Mouse (Mus musculus) cerebellum, adult 2 months (tissue): ENCODE measurements at regions not wholly inside any gene's neighbourhood (a gene's known extent, or its start where the extent isn't known, plus 50 kb on each side); places are given as distances from the start of the nearest gene placed in this dataset.
A peak's percentile ranks its signal among the peaks of the same experiment; 100 is the strongest.
"Not testable (repeated sequence)": the region's sequence is repeated elsewhere in the genome, so short reads cannot be mapped to it uniquely, and the experiment has no call there.

Experiments used
- DNase-seq, 2 experiments: peaks; one replicate each; pipeline ENCODE4 v3.0.0; 2021
- H3K27ac ChIP-seq: fragments of 200-500 bp; 2 replicates; pipeline ENCODE4 v1.5.1; 2012; ENCODE audit warnings: low read length, control low read depth, inconsistent platforms; ENCODE audit not compliant: insufficient read depth
- H3K27me3 ChIP-seq: fragments of 200-500 bp; 2 replicates; pipeline ENCODE4 v1.6.1; 2012; ENCODE audit warnings: inconsistent platforms, mild to moderate bottlenecking, low read length, moderate library complexity; ENCODE audit not compliant: control insufficient read depth, insufficient read depth
- H3K4me1 ChIP-seq: fragments of 200-500 bp; 2 replicates; pipeline ENCODE4 v1.6.1; 2011; ENCODE audit warnings: low read length; ENCODE audit not compliant: control insufficient read depth, insufficient read depth
- H3K4me3 ChIP-seq: fragments of 200-500 bp; replicated peaks from 2 replicates; pipeline ENCODE3; 2011; ENCODE audit warnings: mild to moderate bottlenecking, low read depth, low read length, control low read depth; ENCODE audit not compliant: insufficient read depth
- CTCF ChIP-seq: fragments of 200-500 bp; IDR thresholded peaks from 2 replicates; pipeline ENCODE4 v1.5.1; 2011; ENCODE audit warnings: low read depth, mild to moderate bottlenecking, control low read depth, low read length, moderate library complexity, borderline replicate concordance; ENCODE audit not compliant: insufficient read depth
- POLR2A ChIP-seq: fragments of 200-500 bp; IDR thresholded peaks from 2 replicates; pipeline ENCODE4 v1.6.1; 2011; ENCODE audit warnings: low read length, control low read depth, borderline replicate concordance; ENCODE audit not compliant: insufficient read depth
- WGBS: fragments of 180-500 bp; shearing (Covaris S2); methylation state at CpG from one replicate; pipeline ENCODE4 v1.1.7; 2018; 5-methylcytosine and 5-hydroxymethylcytosine counted together

GRCm38 (mm10) chr3:112384641-112385040 is 874.0 kb downstream of the Amy2a5 start:
- no peaks in the 10 kb centered on the region for H3K4me1 ChIP-seq
- H3K27ac ChIP-seq, result no peak overlapping the region
- 83% methylated on average over 2 of the region's 2 CpGs for WGBS
- DNase-seq, result no peak
- no peaks in the 10 kb centered on the region for H3K27me3 ChIP-seq
- no peak overlapping the region for H3K4me3 ChIP-seq
- TF ChIP-seq CTCF, result no peak
- no peak for TF ChIP-seq POLR2A

GRCm38 (mm10) chr3:112345866-112346265 is 912.8 kb downstream of the Amy2a5 start:
- no peak for TF ChIP-seq POLR2A
- no peak for TF ChIP-seq CTCF
- WGBS, result 7% methylated on average over 2 of the region's 2 CpGs
- no peak overlapping the region for H3K27ac ChIP-seq
- H3K27me3 ChIP-seq, result no peaks in the 10 kb centered on the region
- H3K4me3 ChIP-seq, result no peak overlapping the region
- DNase-seq, result no peak
- H3K4me1 ChIP-seq, result no peaks in the 10 kb centered on the region

- Histone ChIP-seq H3K4me3 (no peak overlapping the region), H3K27me3 (no peaks in the 10 kb centered on the region), H3K4me1 (no peaks in the 10 kb centered on the region), H3K27ac (no peak overlapping the region)
- TF ChIP-seq POLR2A (no peak), CTCF (no peak)
- WGBS, result 43% methylated on average over 4 of the region's 4 CpGs
- DNase-seq, result no peak
These were observed 927.5 kb downstream of the Amy2a5 start for GRCm38 (mm10) chr3:112331171-112331570.

GRCm38 (mm10) chr3:112325348-112325747 is 933.3 kb downstream of the Amy2a5 start:
- TF ChIP-seq CTCF, result no peak
- no peak for TF ChIP-seq POLR2A
- no peak overlapping the region for H3K27ac ChIP-seq
- no peak overlapping the region for H3K4me3 ChIP-seq
- no peaks in the 10 kb centered on the region for H3K4me1 ChIP-seq
- DNase-seq, result no peak
- 55% methylated on average over 2 of the region's 2 CpGs for WGBS
- no peaks in the 10 kb centered on the region for H3K27me3 ChIP-seq

- WGBS, result 41% methylated on average over 11 of the region's 11 CpGs
These were observed 937.4 kb downstream of the Amy2a5 start for GRCm38 (mm10) chr3:112321196-112321595.

GRCm38 (mm10) chr3:112278785-112279430 is 979.7 kb downstream of the Amy2a5 start:
- no peak overlapping the region for H3K27ac ChIP-seq
- no peaks in the 10 kb centered on the region for H3K4me1 ChIP-seq
- DNase-seq, result no peak
- H3K4me3 ChIP-seq, result no peak overlapping the region
- H3K27me3 ChIP-seq, result no peaks in the 10 kb centered on the region
- no peak for TF ChIP-seq POLR2A
- no peak for TF ChIP-seq CTCF
- 57% methylated on average over 2 of the region's 2 CpGs for WGBS

More at GRCm38 (mm10) chr3:112321196-112321595, 937.4 kb downstream of the Amy2a5 start:
- H3K27ac ChIP-seq, H3K27me3 ChIP-seq, H3K4me3 ChIP-seq, H3K4me1 ChIP-seq: not testable (repeated sequence)
- DNase-seq, result peak; percentile 10 to 19

- Histone ChIP-seq H3K27ac (no peak overlapping the region), H3K4me1 (no peaks in the 10 kb centered on the region), H3K27me3 (no peaks in the 10 kb centered on the region), H3K4me3 (no peak overlapping the region)
- TF ChIP-seq POLR2A (no peak), CTCF (no peak)
- WGBS, result 3% methylated on average over 1 of the region's 1 CpGs
- no peak for DNase-seq
These were observed 997.1 kb downstream of the Amy2a5 start for GRCm38 (mm10) chr3:112261334-112262101.

GRCm38 (mm10) chr3:112242986-112243385 is 1015.7 kb downstream of the Amy2a5 start:
- 86% methylated on average over 2 of the region's 2 CpGs for WGBS
- H3K27ac ChIP-seq, H3K4me1 ChIP-seq, H3K27me3 ChIP-seq, DNase-seq, H3K4me3 ChIP-seq: not testable (repeated sequence)
